Mouse (Mus musculus): Measurements from ENCODE around the gene Usp6nl. TPM values are rescaled to one million over a fixed set of nuclear protein-coding genes. Genes with fewer than 3 reads are reported as not detected.

Gene Usp6nl
- polyA plus RNA-seq, 1 experiment from 2014 or later, result 11.8 TPM

Other genes starting within 250 kb of the Usp6nl start
- gene Proser2, start 192.5 kb upstream of the Usp6nl start, polyA plus RNA-seq (2016; fragmentation: Nextera tagmentation; extraction: Ambion mirVana), result 4.2 and 5.1 TPM in 2 replicates
- gene Echdc3, start 109.6 kb upstream of the Usp6nl start, polyA plus RNA-seq (2016; fragmentation: Nextera tagmentation; extraction: Ambion mirVana), result 4.0 and 4.2 TPM in 2 replicates